ENCODE assay signal across 12 mouse cellular contexts in the genomic region with DNA sequence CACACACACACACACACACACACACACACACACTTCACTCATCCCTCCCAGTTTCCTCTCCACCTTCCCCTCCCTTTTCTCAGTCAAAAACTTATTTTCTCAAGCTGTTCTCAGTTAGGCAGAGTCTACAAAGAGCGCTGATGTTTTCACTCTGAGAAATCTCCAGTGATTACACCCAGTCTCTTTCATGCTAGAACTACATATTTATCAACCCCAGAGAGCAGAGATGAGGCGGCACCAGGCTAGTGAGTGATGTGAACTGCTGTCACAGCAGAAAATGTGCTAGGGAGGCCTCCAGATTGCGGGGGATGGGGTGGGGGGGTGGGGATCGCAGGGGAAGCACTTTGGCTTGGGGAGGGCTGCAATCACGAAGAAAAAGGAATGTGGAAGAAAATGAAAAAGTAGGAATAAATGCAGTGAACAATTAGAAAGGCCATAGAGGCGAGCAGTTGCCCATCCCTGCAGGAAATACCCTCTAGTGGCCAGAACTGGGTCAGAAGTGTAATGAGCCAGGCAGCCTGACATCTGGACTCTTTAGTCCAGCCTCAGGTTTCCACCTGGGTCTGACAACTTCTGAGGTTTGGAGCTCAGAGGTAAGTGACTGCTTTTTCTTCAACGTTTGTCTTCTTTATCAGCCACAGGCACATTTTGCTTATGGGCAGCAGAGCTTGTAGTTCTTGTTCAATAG.
DNase-seq lines count a peak whose midpoint lies in the region; ATAC-seq lines count a peak whose summit lies in the region.
"Had no signal": no experiment of that assay in that cellular context is flagged by ENCODE, and none has a peak within 500 bp of the region (broad histone marks: within the 10 kb centered on the region; RNA-seq: fewer than 3 reads in every experiment).

No protein-coding gene starts in this region.

- no peak overlapping the region for H3K4me2 ChIP-seq in hindbrain, embryonic 15.5 days
- H3K4me2 ChIP-seq in hindbrain, embryonic 11.5 days (replicated peaks; ENCODE audit: low read depth, low read length): no peak overlapping the region
- no peak overlapping the region for H3K4me2 ChIP-seq in lung, embryonic 15.5 days
- H3K4me2 ChIP-seq in neural tube, embryonic 11.5 days (ENCODE audit: low read depth): no peak overlapping the region
- H3K4me2 ChIP-seq: intestine, embryonic 15.5 days; liver, embryonic 13.5 days; midbrain, embryonic 12.5 days had no signal

- peak; percentile 44 for DNase-seq in embryo, embryonic 10 days (ENCODE audit: low spot score)
- no peak for DNase-seq in embryo, embryonic 9.5 days (ENCODE audit: extremely low spot score)
- DNase-seq in hindbrain, embryonic 11.5 days (ENCODE audit: low spot score): no peak
- DNase-seq in lung, postnatal 36 days: no peak
- DNase-seq in neural tube, embryonic 11.5 days (ENCODE audit: low spot score): peak; percentile 23
- DNase-seq: liver, embryonic 13.5 days had no signal

- no peaks in the 10 kb centered on the region for H3K9me3 ChIP-seq in hindbrain, embryonic 15.5 days
- H3K9me3 ChIP-seq in hindbrain, embryonic 11.5 days (ENCODE audit: control insufficient read depth, low read length): no peaks in the 10 kb centered on the region
- no peaks in the 10 kb centered on the region for H3K9me3 ChIP-seq in lung, embryonic 15.5 days
- H3K9me3 ChIP-seq in neural tube, embryonic 11.5 days (ENCODE audit: control insufficient read depth, low read length): no peaks in the 10 kb centered on the region
- H3K9me3 ChIP-seq: intestine, embryonic 15.5 days; liver, embryonic 13.5 days; midbrain, embryonic 12.5 days had no signal

- no peaks in the 10 kb centered on the region for H3K36me3 ChIP-seq in hindbrain, embryonic 15.5 days
- H3K36me3 ChIP-seq in hindbrain, embryonic 11.5 days (ENCODE audit: control insufficient read depth, insufficient read depth, low read length): no peaks in the 10 kb centered on the region
- no peaks in the 10 kb centered on the region for H3K36me3 ChIP-seq in lung, embryonic 15.5 days
- H3K36me3 ChIP-seq in neural tube, embryonic 11.5 days (ENCODE audit: control insufficient read depth, insufficient read depth, low read length): no peaks in the 10 kb centered on the region
- H3K36me3 ChIP-seq: G1E; intestine, embryonic 15.5 days; liver, embryonic 13.5 days; midbrain, embryonic 12.5 days had no signal

- no peak overlapping the region for H3K4me3 ChIP-seq in hindbrain, embryonic 15.5 days
- H3K4me3 ChIP-seq in hindbrain, embryonic 11.5 days (ENCODE audit: low read depth, low read length): no peak overlapping the region
- no peak overlapping the region for H3K4me3 ChIP-seq in lung, embryonic 15.5 days
- no peak overlapping the region for H3K4me3 ChIP-seq in neural tube, embryonic 11.5 days (ENCODE audit: low read depth, low read length)
- H3K4me3 ChIP-seq: intestine, embryonic 15.5 days; liver, embryonic 13.5 days; midbrain, embryonic 12.5 days had no signal

- 0 out of 2 replicates have a peak, but pooled peaks cover 4% of the 10 kb centered on the region for H3K4me1 ChIP-seq in hindbrain, embryonic 15.5 days (replicated peaks)
- no peaks in the 10 kb centered on the region for H3K4me1 ChIP-seq in hindbrain, embryonic 11.5 days (replicated peaks; ENCODE audit: control insufficient read depth, insufficient read depth, low read length)
- H3K4me1 ChIP-seq in lung, embryonic 15.5 days: no peaks in the 10 kb centered on the region
- no peaks in the 10 kb centered on the region for H3K4me1 ChIP-seq in neural tube, embryonic 11.5 days (ENCODE audit: control insufficient read depth, insufficient read depth, low read length)
- H3K4me1 ChIP-seq: intestine, embryonic 15.5 days; liver, embryonic 13.5 days; midbrain, embryonic 12.5 days had no signal

- no peaks in the 10 kb centered on the region for H3K27me3 ChIP-seq in hindbrain, embryonic 15.5 days
- H3K27me3 ChIP-seq in hindbrain, embryonic 11.5 days (ENCODE audit: control insufficient read depth, insufficient read depth, low read length): no peaks in the 10 kb centered on the region
- H3K27me3 ChIP-seq in lung, embryonic 15.5 days: no peaks in the 10 kb centered on the region
- H3K27me3 ChIP-seq in neural tube, embryonic 11.5 days (ENCODE audit: control insufficient read depth, insufficient read depth, low read length): no peaks in the 10 kb centered on the region
- H3K27me3 ChIP-seq: intestine, embryonic 15.5 days; liver, embryonic 13.5 days; midbrain, embryonic 12.5 days had no signal

- no peak overlapping the region for H3K9ac ChIP-seq in hindbrain, embryonic 15.5 days
- no peak overlapping the region for H3K9ac ChIP-seq in hindbrain, embryonic 11.5 days (ENCODE audit: low read depth, low read length)
- H3K9ac ChIP-seq in lung, embryonic 15.5 days: no peak overlapping the region
- H3K9ac ChIP-seq in neural tube, embryonic 11.5 days (ENCODE audit: low read length): no peak overlapping the region
- H3K9ac ChIP-seq: intestine, embryonic 15.5 days; liver, embryonic 13.5 days; midbrain, embryonic 12.5 days had no signal

- peak; percentile 19; the same call in 1 of the 2 replicates for ATAC-seq in hindbrain, embryonic 15.5 days (ENCODE audit: low FRiP score, low read depth)
- ATAC-seq in hindbrain, embryonic 11.5 days (ENCODE audit: low FRiP score): no peak
- peak; percentile 35; the same call in 1 of the 2 replicates for ATAC-seq in lung, embryonic 15.5 days (ENCODE audit: borderline replicate concordance, extremely low read depth, low FRiP score, low TSS enrichment)
- ATAC-seq in neural tube, embryonic 11.5 days (ENCODE audit: insufficient read depth, low FRiP score, low TSS enrichment): no peak
- ATAC-seq in activated CD4-positive, CD25-positive, alpha-beta regulatory T cell, adult 4 months: no peak
- ATAC-seq: intestine, embryonic 15.5 days had no signal

- WGBS in hindbrain, embryonic 15.5 days: 46% methylated on average over 7 of the region's 7 CpGs
- 48% methylated on average over 7 of the region's 7 CpGs for WGBS in hindbrain, embryonic 11.5 days
- WGBS in lung, embryonic 15.5 days: 19% methylated on average over 7 of the region's 7 CpGs
- 45% methylated on average over 7 of the region's 7 CpGs for WGBS in neural tube, embryonic 11.5 days

- H3K27ac ChIP-seq in hindbrain, embryonic 15.5 days (replicated peaks): no peak overlapping the region
- no peak overlapping the region for H3K27ac ChIP-seq in hindbrain, embryonic 11.5 days (ENCODE audit: low read depth, low read length)
- no peak overlapping the region for H3K27ac ChIP-seq in lung, embryonic 15.5 days
- H3K27ac ChIP-seq in neural tube, embryonic 11.5 days (ENCODE audit: low read depth, low read length): no peak overlapping the region
- H3K27ac ChIP-seq: intestine, embryonic 15.5 days; liver, embryonic 13.5 days; midbrain, embryonic 12.5 days had no signal

Comparison
In these comparisons a context has a peak if more than half of its experiments do, and no peak if none do; other contexts are left out.
1. DNase-seq: peak in embryo, embryonic 10 days (single experiment) and neural tube, embryonic 11.5 days (single experiment); none in embryo, embryonic 9.5 days (single experiment), hindbrain, embryonic 11.5 days (single experiment) and lung, postnatal 36 days (single experiment).
2. ATAC-seq: peak in hindbrain, embryonic 15.5 days (single experiment) and lung, embryonic 15.5 days (single experiment); none in hindbrain, embryonic 11.5 days (single experiment), neural tube, embryonic 11.5 days (single experiment) and activated CD4-positive, CD25-positive, alpha-beta regulatory T cell, adult 4 months (single experiment).